Mouse (Mus musculus) cerebellum, postnatal 36 days (tissue): ENCODE measurements at regions not wholly inside any gene's neighbourhood (a gene's known extent, or its start where the extent isn't known, plus 50 kb on each side); places are given as distances from the start of the nearest gene placed in this dataset.
A peak's percentile ranks its signal among the peaks of the same experiment; 100 is the strongest.
"Not testable (repeated sequence)": the region's sequence is repeated elsewhere in the genome, so short reads cannot be mapped to it uniquely, and the experiment has no call there.

Experiments
- DNase-seq, 2 experiments: peaks; one replicate each; pipeline ENCODE4 v3.0.0; 2021 to 2022; ENCODE audit warnings: mixed read lengths in 2 of 2

DNA sequence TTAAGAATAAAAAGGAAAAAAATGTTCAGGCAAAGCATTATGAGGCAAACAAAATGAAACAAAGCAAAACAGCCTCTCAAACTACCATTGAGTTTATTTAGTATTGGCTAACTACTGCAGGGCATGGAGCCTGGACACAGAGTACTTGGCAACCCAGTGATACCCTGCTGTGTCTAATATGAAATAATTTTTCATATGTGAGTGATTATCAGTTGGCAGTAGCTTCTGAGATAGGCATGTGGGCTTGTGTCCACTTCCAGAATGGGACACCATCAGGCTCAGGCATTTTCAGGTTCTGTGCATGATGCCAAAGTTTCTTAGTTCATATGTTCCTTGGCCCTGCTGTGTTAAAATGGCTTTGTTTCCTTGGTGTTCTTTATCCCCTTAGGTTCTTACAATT, 879.0 kb upstream of the Epha6 start:
- DNase-seq, result peak in 1 of 2 experiments; percentile 4

GRCm38 (mm10) chr16:61441881-61442280, 836.5 kb upstream of the Epha6 start:
- peak in 1 of 2 experiments; percentile 2 for DNase-seq

DNA sequence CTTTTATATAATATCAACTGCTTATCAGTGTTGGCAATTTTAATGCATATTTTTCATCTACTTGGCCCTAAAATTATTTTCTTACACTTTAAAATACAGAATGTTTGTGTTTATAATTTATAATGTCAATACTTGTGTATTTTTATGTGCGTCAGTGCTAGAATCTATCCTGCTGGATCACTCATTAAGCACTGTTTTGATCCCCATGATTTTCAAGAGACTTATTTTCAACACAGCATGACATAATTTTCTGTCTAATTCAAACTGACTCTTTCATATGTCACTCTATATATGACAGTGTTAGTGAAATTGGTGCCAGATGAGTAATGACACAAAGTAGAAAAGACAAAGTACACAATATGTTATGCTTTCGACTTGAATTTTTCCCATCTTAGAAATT, 795.9 kb upstream of the Epha6 start:
- no peak for DNase-seq

- DNase-seq, result no peak
Observed at GRCm38 (mm10) chr16:61381979-61382378, 776.6 kb upstream of the Epha6 start.

DNA sequence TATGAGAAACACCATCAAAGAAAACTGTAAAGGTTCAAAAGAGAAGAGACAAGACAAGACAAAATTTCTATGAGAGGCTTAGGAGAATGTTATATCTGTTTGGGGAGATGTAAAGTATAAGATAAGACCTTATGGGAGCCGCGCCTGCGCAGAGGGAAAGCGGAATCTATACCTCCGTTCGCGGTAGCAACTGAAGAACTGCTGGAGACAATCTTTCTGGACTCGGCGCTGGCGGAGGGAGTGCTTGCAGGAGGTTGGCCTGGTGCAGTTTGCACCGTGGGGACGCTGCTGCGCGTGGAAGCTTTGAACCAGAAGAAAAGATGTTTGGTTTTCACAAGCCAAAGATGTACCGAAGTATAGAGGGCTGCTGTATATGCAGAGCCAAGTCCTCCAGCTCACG, 771.6 kb upstream of the Epha6 start:
- DNase-seq, result not testable (repeated sequence)
